Mouse (Mus musculus): ENCODE results near the gene Abhd12b.
A peak's percentile ranks its signal among the peaks of the same experiment; 100 is the strongest.
"Not testable (repeated sequence)": the region's sequence is repeated elsewhere in the genome, so short reads cannot be mapped to it uniquely, and the experiment has no call there.

Abhd12b gene

GRCm38 (mm10) chr12:70137626-70138025, 16.3 kb upstream of the Abhd12b start:
- DNase-seq (ENCODE audit: low spot score in 2 of 2), result no peak

GRCm38 (mm10) chr12:70139871-70140270, 14.1 kb upstream of the Abhd12b start:
- DNase-seq (ENCODE audit: low spot score in 2 of 2), result no peak

- DNase-seq (ENCODE audit: low spot score in 2 of 2), result no peak
Measured at GRCm38 (mm10) chr12:70140542-70140941, 13.4 kb upstream of the Abhd12b start.

GRCm38 (mm10) chr12:70140993-70141576, 12.9 kb upstream of the Abhd12b start:
- DNase-seq (ENCODE audit: low spot score in 2 of 2), result no peak

- not testable (repeated sequence) for DNase-seq (ENCODE audit: low spot score in 2 of 2)
Measured at GRCm38 (mm10) chr12:70144106-70144587, 9.8 kb upstream of the Abhd12b start.

GRCm38 (mm10) chr12:70144637-70145448, 9.1 kb upstream of the Abhd12b start:
- DNase-seq (ENCODE audit: low spot score in 2 of 2), result peak in 1 of 2 experiments; percentile 17

- DNase-seq (ENCODE audit: low spot score in 2 of 2), result no peak
Measured at GRCm38 (mm10) chr12:70145586-70145985, 8.4 kb upstream of the Abhd12b start.

GRCm38 (mm10) chr12:70147986-70148630, 5.8 kb upstream of the Abhd12b start:
- DNase-seq (ENCODE audit: low spot score in 2 of 2), result no peak

GRCm38 (mm10) chr12:70148631-70149265, 5.2 kb upstream of the Abhd12b start:
- DNase-seq (ENCODE audit: low spot score in 2 of 2), result no peak

- no peak for DNase-seq (ENCODE audit: low spot score in 2 of 2)
Measured at GRCm38 (mm10) chr12:70156222-70156621, 2.3 kb downstream of the Abhd12b start.

GRCm38 (mm10) chr12:70157292-70158066, 3.5 kb downstream of the Abhd12b start:
- DNase-seq (ENCODE audit: low spot score in 2 of 2), result no peak

- no peak for DNase-seq (ENCODE audit: low spot score in 2 of 2)
Measured at GRCm38 (mm10) chr12:70161057-70161456, 7.1 kb downstream of the Abhd12b start.

- no peak for DNase-seq (ENCODE audit: low spot score in 2 of 2)
Measured at GRCm38 (mm10) chr12:70164741-70165140, 10.8 kb downstream of the Abhd12b start.

GRCm38 (mm10) chr12:70167950-70168349, 14.0 kb downstream of the Abhd12b start:
- no peak for DNase-seq (ENCODE audit: low spot score in 2 of 2)

- DNase-seq (ENCODE audit: low spot score in 2 of 2), result no peak
Measured at GRCm38 (mm10) chr12:70169969-70170368, 16.0 kb downstream of the Abhd12b start.

- DNase-seq (ENCODE audit: low spot score in 2 of 2), result not testable (repeated sequence)
Measured at GRCm38 (mm10) chr12:70183507-70183906, 29.6 kb downstream of the Abhd12b start.

- no peak for DNase-seq (ENCODE audit: low spot score in 2 of 2)
Measured at GRCm38 (mm10) chr12:70184173-70184783, 30.3 kb downstream of the Abhd12b start.

GRCm38 (mm10) chr12:70192267-70192727, 38.4 kb downstream of the Abhd12b start:
- DNase-seq (ENCODE audit: low spot score in 2 of 2), result no peak

- DNase-seq (ENCODE audit: low spot score in 2 of 2), result no peak
Measured at GRCm38 (mm10) chr12:70195426-70195825, 41.5 kb downstream of the Abhd12b start.

GRCm38 (mm10) chr12:70196341-70196740, 42.4 kb downstream of the Abhd12b start:
- DNase-seq (ENCODE audit: low spot score in 2 of 2), result no peak
